Mouse (Mus musculus) cerebellum, postnatal 14 days (tissue): ENCODE data around the gene Rhox7a.
A peak's percentile ranks its signal among the peaks of the same experiment; 100 is the strongest.
"Not testable (repeated sequence)": the region's sequence is repeated elsewhere in the genome, so short reads cannot be mapped to it uniquely, and the experiment has no call there.

Experiments used
- DNase-seq, 2 experiments: peaks; one replicate each; pipeline ENCODE4 v3.0.0; 2021; ENCODE audit warnings: mixed read lengths in 2 of 2

Gene Rhox7a

GRCm38 (mm10) chrX:37831386-37831785 lies at the start of gene Rhox7a:
TSS of gene Rhox7a (plus strand) at chrX:37831686.
- not testable (repeated sequence) for DNase-seq

- DNase-seq: no peak
Measured at GRCm38 (mm10) chrX:37807286-37808080, 24.0 kb upstream of the Rhox7a start.

GRCm38 (mm10) chrX:37809396-37809795 lies 22.1 kb upstream of the Rhox7a start:
- no peak for DNase-seq

- DNase-seq: peak; percentile 19 to 51
Measured at GRCm38 (mm10) chrX:37811179-37811578, 20.3 kb upstream of the Rhox7a start.

- DNase-seq: peak in 1 of 2 experiments; percentile 0
Measured at GRCm38 (mm10) chrX:37815665-37816064, 15.8 kb upstream of the Rhox7a start.

GRCm38 (mm10) chrX:37826610-37827009 lies 4.9 kb upstream of the Rhox7a start, which contains the start of gene Rhox6:
TSS of gene Rhox6 (plus strand) at chrX:37826910.
- not testable (repeated sequence) for DNase-seq

- DNase-seq: no peak
Measured at GRCm38 (mm10) chrX:37871641-37872040, 40.2 kb downstream of the Rhox7a start.

- DNase-seq: no peak
Measured at GRCm38 (mm10) chrX:37878844-37879243, 47.4 kb downstream of the Rhox7a start, which contains the start of gene Rhox8. TSS of gene Rhox8 (minus strand) at chrX:37878944.
